Mouse (Mus musculus) colon, adult 2 months (tissue): ENCODE data around the gene Olfr774. TPM values are rescaled to one million over a fixed set of nuclear protein-coding genes. Genes with fewer than 3 reads are reported as not detected.

ENCODE experiments used
- polyA plus RNA-seq: library from polyadenylated mRNA; depleted of rRNA; stranded (reverse); fragments of >200 nt; gene quantifications from 2 replicates; pipeline ENCODE4 v1.2.3, GENCODE M21; 2012; rRNA removed

The Olfr774 gene
- not detected in 2 replicates for polyA plus RNA-seq

GRCm38 (mm10) chr10:129235904-129236303, at the start of gene Olfr774:
Olfr774 (plus strand) TSS chr10:129236204.

GRCm38 (mm10) chr10:129187319-129187718, 48.7 kb upstream of the Olfr774 start, which contains the start of gene Olfr773:
Olfr773 (minus strand) TSS chr10:129187419.

DNA sequence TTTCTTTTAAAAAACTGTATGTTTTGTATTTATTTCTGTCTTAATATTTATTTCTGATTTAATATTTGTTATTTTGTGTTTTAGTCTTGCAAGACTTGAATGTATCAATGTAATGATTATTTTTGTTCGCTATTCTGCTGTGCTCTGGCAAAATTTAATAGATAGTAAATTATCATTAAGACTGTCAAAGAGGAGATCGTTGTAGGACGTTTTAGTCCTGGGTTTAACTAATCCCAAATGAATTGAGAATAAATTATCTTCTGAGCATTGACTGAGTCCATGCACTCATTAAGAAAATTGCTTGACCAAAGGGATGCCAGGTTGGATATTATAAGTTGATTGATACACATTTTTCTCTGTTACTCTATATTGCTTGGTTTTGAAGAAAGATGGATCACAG, 12.1 kb downstream of the Olfr774 start, which contains the start of gene Olfr775:
TSS of gene Olfr775 (plus strand) at position 301 of the 400 bp plus-strand sequence.

GRCm38 (mm10) chr10:129258827-129259226, 22.8 kb downstream of the Olfr774 start, which contains the start of gene Olfr776:
Olfr776 (plus strand) TSS chr10:129259127.

GRCm38 (mm10) chr10:129271081-129271535, 35.1 kb downstream of the Olfr774 start, which contains the start of gene Olfr777:
Olfr777 (minus strand) TSS chr10:129271485.

Other genes starting within 250 kb of the Olfr774 start
- gene Olfr9, start 246.8 kb upstream of the Olfr774 start, polyA plus RNA-seq, result not detected in 2 replicates
- not detected in 2 replicates for gene Olfr763, start 225.4 kb upstream of the Olfr774 start, polyA plus RNA-seq
- not detected in 2 replicates for gene Olfr764-ps1, start 196.3 kb upstream of the Olfr774 start, polyA plus RNA-seq
- not detected in 2 replicates for gene Olfr765, start 186.2 kb upstream of the Olfr774 start, polyA plus RNA-seq
- gene Olfr766-ps1, start 167.2 kb upstream of the Olfr774 start, polyA plus RNA-seq, result not detected in 2 replicates
- gene Olfr767, start 153.3 kb upstream of the Olfr774 start, polyA plus RNA-seq, result not detected in 2 replicates
- gene Olfr768, start 136.8 kb upstream of the Olfr774 start, polyA plus RNA-seq, result not detected in 2 replicates
- gene Olfr769, start 118.3 kb upstream of the Olfr774 start, polyA plus RNA-seq, result not detected in 2 replicates
- not detected in 2 replicates for gene Olfr770, start 97.2 kb upstream of the Olfr774 start, polyA plus RNA-seq
- not detected in 2 replicates for gene Olfr771, start 71.5 kb upstream of the Olfr774 start, polyA plus RNA-seq
- not detected in 2 replicates for gene Olfr772, start 58.3 kb upstream of the Olfr774 start, polyA plus RNA-seq
- gene Olfr773, start 48.8 kb upstream of the Olfr774 start, polyA plus RNA-seq, result not detected in 2 replicates
- gene Olfr775, start 12.2 kb downstream of the Olfr774 start, polyA plus RNA-seq, result not detected in 2 replicates
- not detected in 2 replicates for gene Olfr776, start 22.9 kb downstream of the Olfr774 start, polyA plus RNA-seq
- gene Olfr777, start 35.3 kb downstream of the Olfr774 start, polyA plus RNA-seq, result not detected in 2 replicates
- not detected in 2 replicates for gene Olfr780, start 81.9 kb downstream of the Olfr774 start, polyA plus RNA-seq
- not detected in 2 replicates for gene Olfr781, start 92.7 kb downstream of the Olfr774 start, polyA plus RNA-seq
- not detected in 2 replicates for gene Olfr782, start 112.6 kb downstream of the Olfr774 start, polyA plus RNA-seq
- gene Olfr784, start 147.9 kb downstream of the Olfr774 start, polyA plus RNA-seq, result 0.06 TPM in 2 replicates
- not detected in 2 replicates for gene Olfr785, start 169.2 kb downstream of the Olfr774 start, polyA plus RNA-seq
- not detected in 2 replicates for gene Olfr786, start 191.1 kb downstream of the Olfr774 start, polyA plus RNA-seq
- gene Olfr787, start 225.7 kb downstream of the Olfr774 start, polyA plus RNA-seq, result not detected in 2 replicates
- gene Olfr788, start 234.8 kb downstream of the Olfr774 start, polyA plus RNA-seq, result not detected in 2 replicates
- gene Olfr789, start 248.5 kb downstream of the Olfr774 start, polyA plus RNA-seq, result not detected in 2 replicates